Mouse (Mus musculus): ENCODE results near the gene Lce1e. TPM values are rescaled to one million over a fixed set of nuclear protein-coding genes. Genes with fewer than 3 reads are reported as not detected.

The Lce1e gene
- not detected in 2 replicates for polyA plus RNA-seq (2012; rRNA removed; ENCODE audit: low replicate concordance)

DNA sequence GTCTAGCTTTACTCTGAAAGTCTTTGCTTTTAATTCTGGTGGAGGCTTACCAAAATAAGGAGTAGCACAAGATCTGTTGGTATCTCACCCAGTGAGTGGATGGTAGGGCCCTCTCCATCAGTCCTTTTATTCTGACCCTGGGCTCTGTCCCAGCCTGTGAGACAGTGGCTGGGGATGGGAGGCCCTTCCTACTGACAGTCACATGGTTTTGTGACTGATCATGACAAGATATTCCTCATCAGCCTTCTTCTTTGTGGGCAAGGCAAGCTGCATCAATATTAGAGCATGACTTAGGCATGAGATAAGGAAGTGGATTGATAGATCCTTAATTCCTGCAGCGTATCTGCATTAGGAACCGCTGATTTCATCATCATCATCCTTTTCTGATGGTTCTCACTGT lies at the start of gene Lce1e:
TSS of gene Lce1e (minus strand) at position 101 of the 400 bp plus-strand sequence.

DNA sequence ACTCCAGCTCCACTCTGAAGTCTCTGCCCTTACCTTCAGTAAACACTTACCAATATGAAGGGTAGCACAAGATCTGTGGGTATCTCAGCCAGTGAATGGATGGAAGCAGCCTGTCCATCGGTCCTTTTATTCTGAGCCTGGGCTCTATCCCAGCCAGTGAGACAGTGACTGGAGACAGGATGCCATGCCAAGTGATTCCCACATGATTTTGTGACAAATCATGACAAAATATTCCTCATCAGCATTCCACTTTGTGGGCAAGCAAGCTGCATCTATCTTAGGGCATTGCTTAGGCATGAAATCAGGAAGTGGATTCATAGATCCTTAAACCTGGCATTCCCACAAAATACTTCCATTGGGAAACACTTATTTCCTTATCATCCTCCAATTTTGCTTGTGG lies 43.4 kb upstream of the Lce1e start, which contains the start of gene Lce1g:
TSS of gene Lce1g (minus strand) at position 101 of the 400 bp plus-strand sequence.

DNA sequence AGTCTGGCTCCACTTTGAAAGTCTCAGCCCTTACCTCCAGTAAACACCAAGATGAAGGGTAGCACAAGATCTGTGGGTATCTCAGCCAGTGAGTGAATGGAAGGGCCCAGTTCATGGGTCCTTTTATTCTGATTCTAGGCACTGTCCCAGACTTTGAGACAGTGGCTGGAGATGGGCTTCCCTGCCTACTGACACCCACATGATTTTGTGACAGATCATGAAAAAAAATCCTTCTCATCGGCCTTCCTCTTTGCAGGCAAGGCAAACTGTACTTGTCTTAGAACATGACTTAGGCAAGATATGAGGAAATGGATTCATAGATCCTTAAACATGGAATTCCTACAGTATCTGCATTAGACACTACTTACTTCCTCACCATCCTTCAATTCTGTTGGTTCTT lies 30.1 kb upstream of the Lce1e start, which contains the start of gene Gm38119:
TSS of gene Gm38119 (minus strand) at position 101 of the 400 bp plus-strand sequence.

DNA sequence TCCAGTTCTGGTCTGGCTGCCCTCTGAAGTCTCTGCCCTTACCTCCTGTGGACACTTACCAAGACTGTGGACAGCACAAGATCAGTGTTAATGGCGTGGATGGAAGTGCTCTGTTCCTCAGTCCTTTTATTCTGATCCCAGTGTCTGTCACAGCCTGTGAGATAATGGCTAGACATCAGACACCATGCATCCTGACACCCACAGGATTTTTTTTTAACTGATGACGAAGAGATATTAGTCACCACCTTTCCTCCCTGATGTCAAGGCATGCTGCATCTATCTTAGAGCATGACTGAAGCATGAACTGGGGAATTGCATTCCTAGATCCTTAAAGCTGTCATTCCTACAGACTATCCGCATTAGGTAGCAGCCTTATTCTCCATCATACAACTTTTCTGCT lies 11.4 kb upstream of the Lce1e start, which contains the start of gene Lce1f:
TSS of gene Lce1f (minus strand) at position 101 of the 400 bp plus-strand sequence.

DNA sequence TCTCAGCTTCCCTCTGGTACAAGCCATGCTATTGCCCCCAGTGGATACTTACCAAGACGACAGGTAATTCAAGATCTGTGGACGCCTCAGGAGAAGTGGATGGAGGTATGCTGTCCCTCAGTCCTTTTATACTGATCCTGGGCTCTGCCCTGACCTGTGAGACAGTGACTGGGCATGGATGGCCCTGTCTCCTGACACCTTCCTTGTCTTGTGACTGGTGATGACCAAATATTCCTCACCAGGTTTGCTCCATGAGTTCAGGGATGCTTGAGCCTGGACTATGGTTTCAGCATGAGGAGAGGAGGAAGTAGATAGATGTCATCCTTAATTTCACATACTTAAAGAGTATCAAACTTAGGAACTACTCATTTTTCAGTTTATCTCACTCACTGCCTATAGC lies 21.8 kb downstream of the Lce1e start, which contains the start of gene Lce1d:
TSS of gene Lce1d (minus strand) at position 101 of the 400 bp plus-strand sequence.

DNA sequence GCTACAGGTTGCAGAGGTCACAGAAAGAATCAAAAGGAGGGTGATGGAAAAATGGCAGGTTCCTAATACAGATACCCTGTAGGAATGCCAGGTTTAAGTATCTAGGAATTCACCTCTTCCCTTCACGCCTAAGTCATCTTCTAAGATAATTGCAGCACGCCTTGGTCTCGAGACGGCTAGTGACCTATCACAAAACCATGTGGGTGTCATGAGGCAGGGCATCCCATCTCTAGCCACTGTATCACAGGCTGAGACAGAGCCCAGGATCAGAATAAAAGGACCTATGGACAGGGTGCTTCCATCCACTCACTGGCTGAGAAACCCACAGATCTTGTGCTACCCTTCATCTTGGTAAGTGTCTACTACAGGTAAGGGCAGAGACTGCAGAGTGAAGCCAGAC lies 29.9 kb downstream of the Lce1e start, which contains the start of gene Lce1c:
TSS of gene Lce1c (plus strand) at position 301 of the 400 bp plus-strand sequence.

DNA sequence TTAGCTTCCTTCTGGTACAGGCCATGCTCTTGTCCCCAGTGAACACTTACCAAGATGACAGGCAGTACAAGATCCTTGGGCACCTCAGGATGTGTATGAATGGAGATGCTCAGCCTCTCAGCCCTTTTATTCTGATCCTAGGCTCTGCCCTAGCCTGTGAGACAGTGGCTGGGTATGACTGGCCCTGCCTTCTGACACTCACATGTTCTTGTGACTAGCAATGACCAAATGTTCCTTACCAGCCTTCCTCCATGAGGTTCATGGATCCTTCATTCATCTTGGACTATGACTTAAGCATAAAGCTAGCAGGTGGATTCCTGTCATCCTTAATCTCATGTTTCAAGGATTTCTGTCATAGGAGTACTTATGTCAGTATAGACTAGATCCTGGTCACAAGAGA lies 38.7 kb downstream of the Lce1e start, which contains the start of gene Lce1a2:
TSS of gene Lce1a2 (minus strand) at position 101 of the 400 bp plus-strand sequence.

Other genes starting within 250 kb of the Lce1e start
- 0.37 and 22.2 TPM in 2 replicates for gene Sprr1a, start 223.2 kb downstream of the Lce1e start, polyA plus RNA-seq (2012; rRNA removed; ENCODE audit: low replicate concordance)
- gene Sprr4, start 208.6 kb downstream of the Lce1e start, polyA plus RNA-seq (2012; rRNA removed; ENCODE audit: low replicate concordance): not detected in 2 replicates
- gene 2310046K23Rik, start 174.6 kb downstream of the Lce1e start, polyA plus RNA-seq (2012; rRNA removed; ENCODE audit: low replicate concordance): not detected in 2 replicates
- gene Ivl, start 135.3 kb downstream of the Lce1e start, polyA plus RNA-seq (2012; rRNA removed; ENCODE audit: low replicate concordance): 0.31 TPM in 1 of 2 replicates, not detected in the other
- gene Smcp, start 120.1 kb downstream of the Lce1e start, polyA plus RNA-seq (2012; rRNA removed; ENCODE audit: low replicate concordance): not detected in 2 replicates
- not detected in 2 replicates for gene 2210017I01Rik, start 101.6 kb downstream of the Lce1e start, polyA plus RNA-seq (2012; rRNA removed; ENCODE audit: low replicate concordance)
- not detected in 2 replicates for gene Lce6a, start 87.4 kb downstream of the Lce1e start, polyA plus RNA-seq (2012; rRNA removed; ENCODE audit: low replicate concordance)
- gene Lce1a1, start 60.8 kb downstream of the Lce1e start, polyA plus RNA-seq (2012; rRNA removed; ENCODE audit: low replicate concordance): not detected in 2 replicates
- not detected in 2 replicates for gene Lce1b, start 52.1 kb downstream of the Lce1e start, polyA plus RNA-seq (2012; rRNA removed; ENCODE audit: low replicate concordance)
- gene Lce1a2, start 38.8 kb downstream of the Lce1e start, polyA plus RNA-seq (2012; rRNA removed; ENCODE audit: low replicate concordance): not detected in 2 replicates
- gene Lce1c, start 29.8 kb downstream of the Lce1e start, polyA plus RNA-seq (2012; rRNA removed; ENCODE audit: low replicate concordance): not detected in 2 replicates
- gene Lce1d, start 21.9 kb downstream of the Lce1e start, polyA plus RNA-seq (2012; rRNA removed; ENCODE audit: low replicate concordance): not detected in 2 replicates
- gene Lce1f, start 11.3 kb upstream of the Lce1e start, polyA plus RNA-seq (2012; rRNA removed; ENCODE audit: low replicate concordance): not detected in 2 replicates
- not detected in 2 replicates for gene Gm38119, start 30.0 kb upstream of the Lce1e start, polyA plus RNA-seq (2012; rRNA removed; ENCODE audit: low replicate concordance)
- gene Lce1g, start 43.3 kb upstream of the Lce1e start, polyA plus RNA-seq (2012; rRNA removed; ENCODE audit: low replicate concordance): not detected in 2 replicates
- gene Lce1h, start 56.0 kb upstream of the Lce1e start, polyA plus RNA-seq (2012; rRNA removed; ENCODE audit: low replicate concordance): not detected in 2 replicates
- not detected in 2 replicates for gene Lce1i, start 69.8 kb upstream of the Lce1e start, polyA plus RNA-seq (2012; rRNA removed; ENCODE audit: low replicate concordance)
- gene Lce1j, start 81.4 kb upstream of the Lce1e start, polyA plus RNA-seq (2012; rRNA removed; ENCODE audit: low replicate concordance): not detected in 2 replicates
- not detected in 2 replicates for gene Lce1k, start 98.8 kb upstream of the Lce1e start, polyA plus RNA-seq (2012; rRNA removed; ENCODE audit: low replicate concordance)
- not detected in 2 replicates for gene Kprp, start 118.2 kb upstream of the Lce1e start, polyA plus RNA-seq (2012; rRNA removed; ENCODE audit: low replicate concordance)
- not detected in 2 replicates for gene Lce1l, start 142.2 kb upstream of the Lce1e start, polyA plus RNA-seq (2012; rRNA removed; ENCODE audit: low replicate concordance)
- gene 2310050C09Rik, start 161.1 kb upstream of the Lce1e start, polyA plus RNA-seq (2012; rRNA removed; ENCODE audit: low replicate concordance): not detected in 2 replicates
- gene Lce3a, start 217.2 kb upstream of the Lce1e start, polyA plus RNA-seq (2012; rRNA removed; ENCODE audit: low replicate concordance): not detected in 2 replicates
- not detected in 2 replicates for gene Lce3b, start 223.9 kb upstream of the Lce1e start, polyA plus RNA-seq (2012; rRNA removed; ENCODE audit: low replicate concordance)
- gene Lce3c, start 235.4 kb upstream of the Lce1e start, polyA plus RNA-seq (2012; rRNA removed; ENCODE audit: low replicate concordance): 0.27 TPM in 1 of 2 replicates, not detected in the other
- not detected in 2 replicates for gene Lce3d, start 248.3 kb upstream of the Lce1e start, polyA plus RNA-seq (2012; rRNA removed; ENCODE audit: low replicate concordance)

All from subcutaneous adipose tissue, adult 2 months (tissue).